Mouse (Mus musculus): ENCODE results near the gene Rwdd2a. TPM values are rescaled to one million over a fixed set of nuclear protein-coding genes. Genes with fewer than 3 reads are reported as not detected.
"Not testable (repeated sequence)": the region's sequence is repeated elsewhere in the genome, so short reads cannot be mapped to it uniquely, and the experiment has no call there.

Rwdd2a gene
- total RNA-seq, 2 experiments from 2014 or later: 38.2 to 41.7 TPM

DNA sequence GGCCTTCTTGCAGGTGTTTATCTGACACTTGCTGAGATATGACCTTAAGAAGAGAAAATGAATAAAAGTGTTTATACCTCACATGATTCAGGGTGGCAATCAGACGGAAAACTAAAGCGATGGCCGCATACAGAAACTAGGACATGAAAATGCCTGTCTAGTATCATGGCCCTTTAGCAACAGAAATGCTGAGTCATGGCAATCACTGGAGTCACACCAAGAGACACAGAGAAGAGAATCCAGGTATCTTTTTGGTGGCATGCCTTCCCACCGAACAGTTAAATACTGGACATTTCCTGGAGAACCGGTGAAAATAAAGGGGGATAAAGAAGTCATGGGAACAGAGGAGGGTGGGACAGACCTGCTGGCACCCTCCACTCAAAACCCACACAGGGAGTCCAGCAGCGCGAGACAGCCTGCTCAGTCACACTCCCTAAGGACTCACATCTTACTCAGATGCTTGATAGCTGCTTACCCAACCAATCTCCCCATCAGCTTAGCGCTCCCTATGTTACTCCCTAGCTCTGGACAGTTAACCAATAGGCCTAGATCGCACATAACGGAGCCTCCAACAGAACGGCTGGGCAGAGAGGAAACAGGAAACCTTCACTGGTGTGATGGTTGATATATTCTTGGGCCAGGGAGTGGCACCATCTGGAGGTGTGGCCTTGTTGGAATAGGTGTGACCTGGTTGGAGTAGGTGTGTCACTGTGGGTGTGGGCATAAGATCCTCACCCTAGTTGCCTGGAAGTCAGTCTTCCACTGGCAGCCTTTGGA is 15.4 kb downstream of the Rwdd2a start:
- no peak for DNase-seq (ENCODE audit: low spot score in 2 of 2)

- peak in 1 of 2 experiments; percentile 36 for DNase-seq (ENCODE audit: low spot score in 2 of 2)
Measured at GRCm38 (mm10) chr9:86592676-86593668, 21.2 kb downstream of the Rwdd2a start.

- not testable (repeated sequence) for DNase-seq (ENCODE audit: low spot score in 2 of 2)
Measured at GRCm38 (mm10) chr9:86594357-86594767, 22.6 kb downstream of the Rwdd2a start.

DNA sequence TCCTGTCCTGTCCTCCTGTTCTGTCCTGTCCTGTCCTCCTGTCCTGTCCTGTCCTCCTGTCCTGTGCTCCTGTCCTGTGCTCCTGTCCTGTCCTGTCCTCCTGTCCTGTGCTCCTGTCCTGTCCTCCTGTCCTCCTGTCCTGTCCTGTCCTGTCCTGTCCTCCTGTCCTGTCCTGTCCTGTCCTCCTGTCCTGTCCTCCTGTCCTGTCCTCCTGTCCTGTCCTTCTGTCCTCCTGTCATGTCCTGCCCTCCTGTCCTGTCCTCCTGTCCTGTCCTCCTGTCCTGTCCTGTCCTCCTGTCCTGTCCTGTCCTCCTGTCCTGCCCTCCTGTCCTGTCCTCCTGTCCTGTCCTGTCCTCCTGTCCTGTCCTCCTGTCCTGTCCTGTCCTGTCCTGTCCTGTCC is 25.2 kb downstream of the Rwdd2a start:
- not testable (repeated sequence) for DNase-seq (ENCODE audit: low spot score in 2 of 2)

- DNase-seq (ENCODE audit: low spot score in 2 of 2): no peak
Measured at GRCm38 (mm10) chr9:86599723-86600303, 28.0 kb downstream of the Rwdd2a start.

GRCm38 (mm10) chr9:86605776-86606175 is 34.0 kb downstream of the Rwdd2a start:
- DNase-seq (ENCODE audit: low spot score in 2 of 2): no peak

GRCm38 (mm10) chr9:86612091-86612490 is 40.3 kb downstream of the Rwdd2a start:
- no peak for DNase-seq (ENCODE audit: low spot score in 2 of 2)

- no peak for DNase-seq (ENCODE audit: low spot score in 2 of 2)
Measured at GRCm38 (mm10) chr9:86615765-86616164, 44.0 kb downstream of the Rwdd2a start.

- no peak for DNase-seq (ENCODE audit: low spot score in 2 of 2)
Measured at GRCm38 (mm10) chr9:86617837-86618492, 46.2 kb downstream of the Rwdd2a start.

- no peak for DNase-seq (ENCODE audit: low spot score in 2 of 2)
Measured at GRCm38 (mm10) chr9:86619341-86620139, 47.7 kb downstream of the Rwdd2a start.

- DNase-seq (ENCODE audit: low spot score in 2 of 2): no peak
Measured at GRCm38 (mm10) chr9:86622062-86622461, 50.3 kb downstream of the Rwdd2a start.

- DNase-seq (ENCODE audit: low spot score in 2 of 2): no peak
Measured at GRCm38 (mm10) chr9:86624039-86624438, 52.2 kb downstream of the Rwdd2a start.

Other genes starting within 250 kb of the Rwdd2a start
- 1 to 10 TPM; 3.8 to 3.9 TPM for gene Ube2cbp, start 107.0 kb upstream of the Rwdd2a start, total RNA-seq (2021)
- 10 to 100 TPM; 53.0 to 56.4 TPM for gene Dop1a, start 104.8 kb upstream of the Rwdd2a start, total RNA-seq (2021)
- 10 to 100 TPM; 21.3 to 23.4 TPM for gene Pgm3, start 149 bp upstream of the Rwdd2a start, total RNA-seq (2021)
- 10 to 100 TPM; 95.4 to 98.5 TPM for gene Me1, start 124.0 kb downstream of the Rwdd2a start, total RNA-seq (2021)
- 10 to 100 TPM; 23.3 to 24.7 TPM for gene Prss35, start 171.7 kb downstream of the Rwdd2a start, total RNA-seq (2021)

All from layer of hippocampus, postnatal 10 days (tissue).